Mouse (Mus musculus): ENCODE results near the gene Pcsk6.

DNA sequence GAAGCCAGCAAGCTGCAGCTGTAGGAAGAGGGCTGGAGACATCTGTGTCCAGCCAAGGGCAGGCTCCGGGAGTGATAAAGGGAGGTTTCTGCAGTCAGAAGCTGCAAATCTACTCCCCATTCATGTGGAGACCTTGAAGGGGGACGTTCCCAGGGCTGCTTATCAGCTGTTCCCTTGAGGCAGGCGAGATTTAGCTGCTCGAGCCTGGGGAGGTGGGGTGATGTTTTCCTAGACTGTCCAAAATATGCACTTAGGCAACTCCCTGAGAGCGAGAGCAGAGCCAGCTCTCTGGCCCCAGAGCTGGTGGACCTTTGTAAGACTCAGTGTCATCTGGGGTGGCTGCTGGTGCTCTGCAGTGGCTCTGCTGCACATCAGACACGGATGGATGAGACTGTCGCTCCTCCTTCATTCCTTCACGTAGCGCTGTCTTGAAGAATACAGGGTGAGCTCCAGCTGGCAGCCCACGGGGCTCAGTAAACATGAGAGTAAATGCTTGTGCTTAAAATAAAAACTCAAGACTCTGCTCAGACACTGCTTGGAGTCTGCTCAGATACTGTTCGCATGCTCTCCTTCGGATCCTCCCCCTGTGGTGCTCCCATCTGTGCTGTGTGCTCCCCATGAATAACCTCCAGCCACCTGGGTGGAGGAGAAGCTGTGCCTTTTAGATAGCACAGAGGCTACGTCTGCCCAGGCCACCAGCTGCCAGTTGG is 41.1 kb downstream of the Pcsk6 start:
- TF ChIP-seq CTCF (IDR thresholded peaks at IDR 0.05; ENCODE audit: borderline replicate concordance, extremely low read depth, insufficient read depth, insufficient read length) (no peak), POLR2A (IDR thresholded peaks at IDR 0.05; ENCODE audit: borderline replicate concordance, extremely low read depth, insufficient read depth, insufficient read length, poor library complexity, severe bottlenecking) (no peak)

Measured in brain, embryonic 14.5 days (tissue).